Comparison of ENCODE assay signal across 13 mouse cellular contexts in the genomic region with DNA sequence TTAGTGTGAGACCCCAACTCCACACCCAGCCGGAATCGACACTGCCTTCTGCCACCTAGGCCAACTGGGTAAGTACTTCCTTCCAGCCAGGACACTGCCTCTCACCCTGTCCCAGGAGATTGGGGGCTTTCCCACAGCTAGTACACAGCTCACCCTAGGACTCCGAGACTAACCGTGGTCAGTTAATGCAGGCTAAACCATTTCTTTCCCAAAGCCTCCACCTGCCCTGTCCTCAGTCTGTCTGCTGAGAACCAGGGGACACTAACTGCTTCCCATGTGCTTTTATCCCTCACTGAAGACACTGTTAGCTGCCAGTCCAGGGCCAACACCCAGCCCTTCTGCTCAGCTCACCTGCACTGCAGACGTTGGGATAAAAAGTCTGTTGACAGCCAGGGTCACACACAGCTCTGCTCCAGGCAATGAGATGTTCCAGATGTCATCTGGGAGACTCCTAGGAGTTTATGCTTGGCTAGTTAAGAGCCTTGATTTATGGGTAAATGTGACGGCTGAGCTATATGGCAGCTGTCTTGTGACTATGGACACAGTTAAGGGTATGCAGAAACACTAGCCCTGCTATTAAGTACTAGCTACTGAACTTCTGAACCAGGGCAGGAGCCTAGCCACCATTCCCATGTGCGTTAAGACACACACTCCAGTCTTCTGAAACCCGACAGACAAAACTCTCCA. TPM values are rescaled to one million over a fixed set of nuclear protein-coding genes. Genes with fewer than 3 reads are reported as not detected.
A peak's percentile ranks its signal among the peaks of the same experiment; 100 is the strongest.
DNase-seq lines count a peak whose midpoint lies in the region; ATAC-seq lines count a peak whose summit lies in the region.
"Had no signal": no experiment of that assay in that cellular context is flagged by ENCODE, and none has a peak within 500 bp of the region (broad histone marks: within the 10 kb centered on the region; RNA-seq: fewer than 3 reads in every experiment).

No protein-coding gene starts in this region.

- H3K4me2 ChIP-seq in kidney, embryonic 14.5 days (replicated peaks; ENCODE audit: low read depth, low read length) = no peak overlapping the region
- H3K4me2 ChIP-seq in forebrain, embryonic 14.5 days (ENCODE audit: low read length) = no peak overlapping the region
- H3K4me2 ChIP-seq: embryonic facial prominence, embryonic 13.5 days; intestine, embryonic 15.5 days had no signal

- H3K9ac ChIP-seq in kidney, embryonic 14.5 days (ENCODE audit: low read depth, low read length) = no peak overlapping the region
- peak overlapping the region; percentile 10; the same call in 1 of the 2 replicates for H3K9ac ChIP-seq in forebrain, embryonic 14.5 days (ENCODE audit: low read length)
- H3K9ac ChIP-seq: embryonic facial prominence, embryonic 13.5 days; intestine, embryonic 15.5 days; lung, embryonic 15.5 days had no signal

- H3K9me3 ChIP-seq in kidney, embryonic 14.5 days (ENCODE audit: control insufficient read depth, low read length) = no peaks in the 10 kb centered on the region
- H3K9me3 ChIP-seq in forebrain, embryonic 14.5 days (replicated peaks; ENCODE audit: control insufficient read depth, low read length) = no peaks in the 10 kb centered on the region
- H3K9me3 ChIP-seq: embryonic facial prominence, embryonic 13.5 days; intestine, embryonic 15.5 days; lung, embryonic 15.5 days had no signal

- peak; percentile 42 for DNase-seq in cerebellum, adult 8-10 months
- DNase-seq in cerebellum, postnatal 36 days = no peak
- no peak for DNase-seq in kidney, adult 9 months
- DNase-seq in forebrain, embryonic 14.5 days (ENCODE audit: low spot score) = no peak
- peak; percentile 57 for DNase-seq in mesoderm, embryonic 11.5 days (ENCODE audit: low read depth, low spot score)
- no peak for DNase-seq in urinary bladder, adult 2 months (ENCODE audit: low spot score)
- DNase-seq in frontal cortex, postnatal 25 days (ENCODE audit: low spot score in 2 of 2) = no peak
- DNase-seq: layer of hippocampus, adult 9-11 months; liver had no signal

- peaks cover 39% of the 10 kb centered on the region for H3K4me1 ChIP-seq in kidney, embryonic 14.5 days (ENCODE audit: control insufficient read depth, insufficient read depth, low read length)
- peaks cover 73% of the 10 kb centered on the region for H3K4me1 ChIP-seq in forebrain, embryonic 14.5 days (ENCODE audit: control insufficient read depth, insufficient read depth, low read length)

- no peaks in the 10 kb centered on the region for H3K27me3 ChIP-seq in kidney, embryonic 14.5 days (ENCODE audit: control insufficient read depth, insufficient read depth, low read length)
- no peaks in the 10 kb centered on the region for H3K27me3 ChIP-seq in forebrain, embryonic 14.5 days (replicated peaks; ENCODE audit: control insufficient read depth, insufficient read depth, low read length)
- H3K27me3 ChIP-seq: embryonic facial prominence, embryonic 13.5 days; intestine, embryonic 15.5 days; lung, embryonic 15.5 days had no signal

- ATAC-seq in kidney, embryonic 14.5 days (ENCODE audit: low FRiP score, low TSS enrichment) = peak; percentile 52; the same call in 1 of the 2 replicates
- no peak for ATAC-seq in forebrain, embryonic 14.5 days
- ATAC-seq: intestine, embryonic 15.5 days had no signal

- H3K27ac ChIP-seq in kidney, embryonic 14.5 days (ENCODE audit: low read depth, low read length) = peak overlapping the region; percentile 24; the same call in 1 of the 2 replicates
- peak overlapping the region; percentile 88 for H3K27ac ChIP-seq in forebrain, embryonic 14.5 days (ENCODE audit: low read depth, low read length)
- H3K27ac ChIP-seq: embryonic facial prominence, embryonic 13.5 days; intestine, embryonic 15.5 days; lung, embryonic 15.5 days had no signal

- WGBS in kidney, embryonic 14.5 days = 44% methylated on average over 8 of the region's 8 CpGs
- WGBS in forebrain, embryonic 14.5 days = 66% methylated on average over 8 of the region's 8 CpGs

- H3K36me3 ChIP-seq in kidney, embryonic 14.5 days (ENCODE audit: control insufficient read depth, insufficient read depth, low read length) = no peaks in the 10 kb centered on the region; the same call in 1 of the 2 replicates
- H3K36me3 ChIP-seq in forebrain, embryonic 14.5 days (ENCODE audit: control insufficient read depth, insufficient read depth, low read length) = no peaks in the 10 kb centered on the region
- H3K36me3 ChIP-seq: intestine, embryonic 15.5 days; lung, embryonic 15.5 days had no signal

- no peak overlapping the region for H3K4me3 ChIP-seq in kidney, embryonic 14.5 days (ENCODE audit: low read length)
- H3K4me3 ChIP-seq in forebrain, embryonic 14.5 days (ENCODE audit: low read depth, low read length) = no peak overlapping the region
- H3K4me3 ChIP-seq: embryonic facial prominence, embryonic 13.5 days; intestine, embryonic 15.5 days; lung, embryonic 15.5 days had no signal

RNA-seq across cellular contexts. Expression of a gene that starts 5.0 kb away (rescaled TPM):
- 14.8 and 17.5 TPM in 2 replicates for polyA plus RNA-seq in kidney, embryonic 14.5 days (2014; fragmentation: Nextera tagmentation; extraction: Ambion mirVana)
- 12.8 and 14.0 TPM in 2 replicates for polyA plus RNA-seq in forebrain, embryonic 14.5 days (2014; fragmentation: Nextera tagmentation; extraction: Ambion mirVana)
- polyA plus RNA-seq in urinary bladder, adult 2 months (2012; rRNA removed) = 11.2 and 11.3 TPM in 2 replicates

RNA-seq across cellular contexts. Expression of a gene that starts 51.5 kb away (rescaled TPM):
- 102 and 111 TPM in 2 replicates for polyA plus RNA-seq in kidney, embryonic 14.5 days (2014; fragmentation: Nextera tagmentation; extraction: Ambion mirVana)
- 116 and 138 TPM in 2 replicates for polyA plus RNA-seq in forebrain, embryonic 14.5 days (2014; fragmentation: Nextera tagmentation; extraction: Ambion mirVana)
- 45.2 and 45.8 TPM in 2 replicates for polyA plus RNA-seq in urinary bladder, adult 2 months (2012; rRNA removed)

Comparison
In these comparisons a context has a peak if more than half of its experiments do, and no peak if none do; other contexts are left out.
1. DNase-seq: peak in cerebellum, adult 8-10 months (single experiment) and mesoderm, embryonic 11.5 days (single experiment); none in cerebellum, postnatal 36 days (0 of 2), kidney, adult 9 months (single experiment), forebrain, embryonic 14.5 days (single experiment), urinary bladder, adult 2 months (single experiment) and frontal cortex, postnatal 25 days (0 of 2).